Mouse (Mus musculus) frontal cortex, adult 2 months (tissue): Measurements from ENCODE around the gene Shroom1. TPM values are rescaled to one million over a fixed set of nuclear protein-coding genes. Genes with fewer than 3 reads are reported as not detected.

ENCODE experiments used
- DNase-seq, 2 experiments: peaks; one replicate each; pipeline ENCODE4 v3.0.0; 2022; ENCODE audit warnings: low spot score in 1 of 2; ENCODE audit errors: extremely low spot score in 1 of 2
- polyA plus RNA-seq: library from polyadenylated mRNA; depleted of rRNA; stranded (reverse); fragments of >200 nt; gene quantifications from 2 replicates; pipeline ENCODE4 v1.2.3, GENCODE M21; 2012; rRNA removed

Shroom1 gene
- polyA plus RNA-seq, 1 experiment = 8.1 TPM

GRCm38 (mm10) chr11:53505026-53505663 is 48.1 kb downstream of the Shroom1 start:
- DNase-seq = no peak

DNA sequence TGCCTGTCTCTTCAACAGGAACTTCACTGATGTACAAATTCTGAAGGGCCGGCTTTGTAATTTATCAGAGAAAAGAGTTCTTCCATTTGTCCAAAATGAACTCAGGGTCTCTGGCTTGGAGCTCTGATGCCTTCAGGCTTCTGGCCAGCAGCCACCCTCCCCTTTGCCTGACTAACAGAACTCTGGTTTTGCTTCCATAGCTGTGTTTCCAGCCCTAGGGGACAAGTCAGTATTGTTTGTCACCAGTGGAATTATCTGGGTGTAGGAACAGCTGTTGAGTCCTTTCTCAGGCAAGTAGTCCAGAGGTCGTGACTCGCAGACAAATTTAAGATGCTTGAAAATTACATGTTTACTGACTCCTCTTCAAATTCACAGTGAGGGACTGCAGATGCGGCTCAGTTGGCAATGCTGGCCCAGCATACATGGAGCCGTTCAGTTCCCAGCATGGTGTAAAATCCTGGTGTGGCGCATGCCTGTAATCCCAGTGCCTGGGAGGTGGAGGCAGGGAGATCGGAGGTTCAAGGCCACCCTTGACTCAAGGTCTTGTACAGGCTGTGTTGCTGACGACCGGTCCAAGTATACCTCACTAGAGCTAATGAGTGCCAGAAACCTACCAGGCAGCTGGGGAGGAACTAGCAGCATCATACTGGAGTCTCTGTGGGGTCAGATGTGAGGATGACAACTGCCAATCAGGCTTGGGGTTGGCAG is 50.2 kb downstream of the Shroom1 start:
- DNase-seq = no peak

GRCm38 (mm10) chr11:53508152-53508551 is 51.1 kb downstream of the Shroom1 start:
- DNase-seq = no peak

DNA sequence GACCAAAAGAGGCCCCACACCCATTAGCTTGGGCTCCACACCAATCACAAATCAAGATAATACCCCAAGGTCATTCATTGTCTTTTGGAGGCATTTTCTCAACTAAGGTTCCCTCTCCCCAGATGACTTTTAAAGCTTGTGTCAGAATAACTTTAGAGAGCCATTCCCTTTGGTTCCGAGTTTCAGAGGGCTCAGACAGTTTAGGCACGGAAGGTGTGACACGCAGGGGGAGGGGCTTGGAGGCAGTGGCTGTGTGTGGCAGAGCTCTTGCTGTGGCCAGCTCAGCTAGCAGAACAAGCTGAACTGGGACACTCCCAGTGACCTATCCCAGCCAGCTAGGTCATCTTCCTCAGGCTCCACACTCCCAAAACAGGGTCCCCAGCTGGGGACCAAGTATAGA is 51.6 kb downstream of the Shroom1 start:
- DNase-seq = no peak

DNA sequence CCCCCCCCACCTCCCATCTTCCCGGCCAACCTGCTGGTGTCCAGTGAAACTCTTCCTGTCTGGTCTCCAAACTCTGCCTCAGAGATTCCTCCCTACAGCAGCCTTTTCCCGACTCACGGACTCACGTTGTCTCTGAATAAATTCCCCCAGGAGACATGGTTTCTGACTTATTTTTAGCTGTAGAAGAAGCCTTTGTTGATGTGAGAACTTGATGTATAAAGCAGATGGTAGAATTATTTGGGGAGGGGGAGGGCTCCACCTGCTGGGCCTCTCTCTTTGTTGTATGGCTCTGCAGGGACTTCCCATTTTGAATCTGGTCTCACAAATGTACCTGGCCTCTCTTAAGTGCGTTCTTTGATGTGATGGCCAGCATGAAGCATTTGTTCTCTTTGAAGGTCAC is 53.3 kb downstream of the Shroom1 start:
- no peak for DNase-seq

GRCm38 (mm10) chr11:53516775-53517627 is 60.0 kb downstream of the Shroom1 start:
- DNase-seq = no peak

Other genes starting within 250 kb of the Shroom1 start
- gene Hspa4, start 156.7 kb upstream of the Shroom1 start, polyA plus RNA-seq = 82.5 and 92.5 TPM in 2 replicates
- gene Zcchc10, start 132.5 kb upstream of the Shroom1 start, polyA plus RNA-seq = 10.9 and 11.0 TPM in 2 replicates
- 42.9 and 48.5 TPM in 2 replicates for gene Aff4, start 106.4 kb upstream of the Shroom1 start, polyA plus RNA-seq
- not detected in 2 replicates for gene Leap2, start 34.0 kb upstream of the Shroom1 start, polyA plus RNA-seq
- 372 and 396 TPM in 2 replicates for gene Uqcrq, start 26.4 kb upstream of the Shroom1 start, polyA plus RNA-seq
- gene Gdf9, start 26.2 kb upstream of the Shroom1 start, polyA plus RNA-seq = 1.8 and 1.9 TPM in 2 replicates
- gene Gm10447, start 95 bp upstream of the Shroom1 start, polyA plus RNA-seq = 0.08 and 0.10 TPM in 2 replicates
- gene Gm9837, start 13.3 kb downstream of the Shroom1 start, polyA plus RNA-seq = not detected in 2 replicates
- gene Gm9945, start 23.0 kb downstream of the Shroom1 start, polyA plus RNA-seq = 0.42 and 0.46 TPM in 2 replicates
- 42.7 and 43.3 TPM in 2 replicates for gene Sowaha, start 23.1 kb downstream of the Shroom1 start, polyA plus RNA-seq
- 271 and 280 TPM in 2 replicates for gene Sept8, start 62.1 kb downstream of the Shroom1 start, polyA plus RNA-seq
- 97.5 and 104 TPM in 2 replicates for gene Kif3a, start 110.2 kb downstream of the Shroom1 start, polyA plus RNA-seq
- not detected in 2 replicates for gene Il4, start 161.5 kb downstream of the Shroom1 start, polyA plus RNA-seq
- gene Il13, start 177.5 kb downstream of the Shroom1 start, polyA plus RNA-seq = not detected in 2 replicates